Mouse (Mus musculus) embryonic facial prominence, embryonic 11.5 days (tissue): Measurements from ENCODE around the gene Ltbp3. TPM values are rescaled to one million over a fixed set of nuclear protein-coding genes. Genes with fewer than 3 reads are reported as not detected.

Experiments used
- ATAC-seq: fragments of 200-750 bp; cut with Nextera tagmentation; replicated peaks from 2 replicates; pipeline ENCODE4 v1.8.0; 2017; ENCODE audit warnings: low read depth; ENCODE audit not compliant: insufficient number of reproducible peaks, low FRiP score, low TSS enrichment
- DNase-seq: peaks from one replicate; pipeline ENCODE4 v3.0.0-alpha.2; 2015; ENCODE audit warnings: low spot score
- H3K27ac ChIP-seq: fragments of 300-500 bp; sonication (generic); replicated peaks from 2 replicates; pipeline ENCODE4 v1.5.1; 2014; ENCODE audit warnings: mild to moderate bottlenecking, low read depth, low read length, control low read depth
- H3K27me3 ChIP-seq: fragments of 300-500 bp; sonication (generic); 2 replicates; pipeline ENCODE4 v1.6.1; 2014; ENCODE audit warnings: mild to moderate bottlenecking, low read length, moderate library complexity, mixed read lengths; ENCODE audit not compliant: control insufficient read depth, insufficient read depth
- H3K36me3 ChIP-seq: fragments of 300-500 bp; sonication (generic); replicated peaks from 2 replicates; pipeline ENCODE4 v1.6.1; 2014; ENCODE audit warnings: low read depth, mild to moderate bottlenecking, low read length, moderate library complexity, mixed read lengths; ENCODE audit not compliant: control insufficient read depth, insufficient read depth
- H3K4me1 ChIP-seq: fragments of 300-500 bp; sonication (generic); 2 replicates; pipeline ENCODE4 v1.6.1; 2014; ENCODE audit warnings: low read length, mixed read lengths; ENCODE audit not compliant: control insufficient read depth, insufficient read depth
- H3K4me2 ChIP-seq: fragments of 300-500 bp; sonication (generic); 2 replicates; pipeline ENCODE4 v1.6.1; 2014; ENCODE audit warnings: low read depth, mild to moderate bottlenecking, control low read depth, low read length, moderate library complexity
- H3K4me3 ChIP-seq: fragments of 300-500 bp; sonication (generic); 2 replicates; pipeline ENCODE4 v1.5.1; 2014; ENCODE audit warnings: low read depth, low read length, control low read depth
- H3K9ac ChIP-seq: fragments of 300-500 bp; sonication (generic); replicated peaks from 2 replicates; pipeline ENCODE4 v1.6.1; 2014; ENCODE audit warnings: mild to moderate bottlenecking, control low read depth, low read length
- H3K9me3 ChIP-seq: fragments of 300-500 bp; sonication (generic); replicated peaks from 2 replicates; pipeline ENCODE4 v1.6.1; 2016; ENCODE audit warnings: mild to moderate bottlenecking, low read length, inconsistent platforms, mixed read lengths; ENCODE audit not compliant: control insufficient read depth
- WGBS: fragments of 180-500 bp; shearing (Covaris S2); extraction: QIAGEN DNeasy Blood & Tissue Kit; methylation state at CpG from one replicate; pipeline ENCODE4 v1.1.7; 2014; 5-methylcytosine and 5-hydroxymethylcytosine counted together
- polyA plus RNA-seq: library from polyadenylated mRNA; unstranded; fragments of >200 nt; fragmentation: Nextera tagmentation; extraction: Ambion mirVana; gene quantifications from 2 replicates; pipeline ENCODE4 v1.2.1, GENCODE M21; 2014

Gene Ltbp3
- polyA plus RNA-seq, result 5.9 and 9.5 TPM in 2 replicates

DNA sequence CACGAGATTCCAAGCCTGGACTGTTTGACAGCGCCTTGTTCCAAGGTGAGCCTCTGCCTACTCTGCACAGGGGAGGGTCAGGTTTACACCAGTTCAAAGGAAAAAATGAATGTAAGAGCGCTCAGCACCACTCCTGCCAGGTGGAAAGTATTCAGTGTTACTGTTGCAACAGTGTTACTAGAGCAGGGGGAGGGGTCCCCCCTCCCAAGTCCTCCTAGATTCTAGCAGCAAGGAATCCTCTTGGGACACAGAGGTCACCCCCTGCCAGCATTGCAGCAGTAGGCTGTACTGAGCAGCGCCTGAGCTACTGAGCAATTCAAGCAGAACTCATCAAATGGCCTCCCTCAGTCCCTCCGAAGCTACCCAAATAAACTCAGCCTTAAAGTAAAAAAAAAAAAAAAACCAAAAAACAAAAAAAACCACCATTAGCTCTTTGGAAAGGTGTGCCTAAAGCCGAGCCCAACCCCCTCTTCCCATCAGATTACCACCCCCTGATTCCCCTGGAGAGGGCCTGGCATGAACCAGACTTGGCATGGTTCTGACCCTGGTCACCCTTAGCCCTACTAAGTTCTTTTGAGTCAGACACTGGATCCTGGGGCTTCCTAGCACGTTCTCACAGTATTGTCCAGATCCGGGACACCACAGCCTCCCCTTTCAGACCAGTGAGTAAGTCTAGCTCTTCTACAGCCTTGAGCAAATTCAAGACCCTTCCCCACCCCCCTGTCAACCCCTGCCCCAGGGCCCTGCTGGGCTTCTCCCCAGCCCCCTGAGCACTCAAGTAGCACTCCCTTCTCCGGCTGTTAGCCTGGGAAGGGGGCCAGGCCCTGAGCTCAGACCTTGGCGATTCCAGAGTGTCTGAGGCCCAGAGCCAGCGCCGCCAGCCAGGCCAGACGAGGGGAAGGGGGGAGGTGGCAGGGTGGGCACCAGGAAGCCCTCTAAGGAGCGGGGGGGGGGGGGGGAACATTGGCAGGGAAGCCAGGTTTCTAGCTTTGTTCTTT lies at the start of gene Ltbp3:
Ltbp3 (plus strand) TSS at position 585 of the 998 bp plus-strand sequence.
- 13% methylated on average over 13 of the region's 14 CpGs for WGBS
- Histone ChIP-seq H3K4me3 (peak within 1 kb of the TSS; percentile 71), H3K9ac (peak within 1 kb of the TSS; percentile 90), H3K9me3 (no peaks in the 10 kb centered on the region), H3K4me2 (peak within 1 kb of the TSS; percentile 99), H3K27ac (peak within 1 kb of the TSS; percentile 36; the same call in 1 of the 2 replicates), H3K4me1 (peaks cover 5% of the 10 kb centered on the region; the same call in 1 of the 2 replicates), H3K27me3 (peaks cover 11% of the 10 kb centered on the region), H3K36me3 (no peaks in the 10 kb centered on the region)
- no peak for ATAC-seq
- no peak for DNase-seq

DNA sequence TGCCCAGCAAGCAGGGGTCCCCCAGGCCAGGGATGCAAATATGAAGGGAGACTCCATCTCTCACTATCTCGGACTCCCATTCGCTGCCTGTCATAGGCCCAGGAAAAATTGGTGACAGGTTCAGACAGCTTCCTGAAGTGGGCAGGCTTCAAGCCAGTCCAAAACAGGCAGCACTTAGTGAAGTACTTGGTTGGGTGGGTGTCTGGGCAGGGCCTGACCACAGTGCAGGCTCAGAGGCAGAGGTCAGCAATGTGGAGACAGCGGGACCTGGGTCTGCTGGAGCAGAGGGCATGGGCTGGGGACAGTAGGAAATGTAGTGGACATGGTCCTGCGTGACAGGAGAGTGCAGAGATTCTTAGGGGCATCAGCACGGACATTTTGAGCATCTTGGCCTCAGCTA lies 49.1 kb upstream of the Ltbp3 start:
- 71% methylated on average over 5 of the region's 5 CpGs for WGBS
- Histone ChIP-seq H3K4me3 (peak overlapping the region; percentile 71), H3K4me2 (peak overlapping the region; percentile 71), H3K9me3 (no peaks in the 10 kb centered on the region), H3K27ac (0 out of 2 replicates have a peak overlapping the region, but pooled peaks have one; percentile 5), H3K27me3 (no peaks in the 10 kb centered on the region), H3K4me1 (peaks cover 14% of the 10 kb centered on the region), H3K9ac (peak overlapping the region; percentile 69), H3K36me3 (peaks cover 11% of the 10 kb centered on the region)
- ATAC-seq (no peak), DNase-seq (no peak)

GRCm38 (mm10) chr19:5692086-5692912 lies 48.4 kb upstream of the Ltbp3 start:
- 42% methylated on average over 10 of the region's 10 CpGs for WGBS
- Histone ChIP-seq H3K9me3 (no peaks in the 10 kb centered on the region), H3K4me2 (peak overlapping the region; percentile 71), H3K36me3 (peaks cover 13% of the 10 kb centered on the region), H3K4me1 (peaks cover 14% of the 10 kb centered on the region), H3K27me3 (no peaks in the 10 kb centered on the region), H3K4me3 (peak overlapping the region; percentile 71), H3K27ac (0 out of 2 replicates have a peak overlapping the region, but pooled peaks have one; percentile 28), H3K9ac (peak overlapping the region; percentile 47)
- no peak for DNase-seq
- ATAC-seq, result no peak

DNA sequence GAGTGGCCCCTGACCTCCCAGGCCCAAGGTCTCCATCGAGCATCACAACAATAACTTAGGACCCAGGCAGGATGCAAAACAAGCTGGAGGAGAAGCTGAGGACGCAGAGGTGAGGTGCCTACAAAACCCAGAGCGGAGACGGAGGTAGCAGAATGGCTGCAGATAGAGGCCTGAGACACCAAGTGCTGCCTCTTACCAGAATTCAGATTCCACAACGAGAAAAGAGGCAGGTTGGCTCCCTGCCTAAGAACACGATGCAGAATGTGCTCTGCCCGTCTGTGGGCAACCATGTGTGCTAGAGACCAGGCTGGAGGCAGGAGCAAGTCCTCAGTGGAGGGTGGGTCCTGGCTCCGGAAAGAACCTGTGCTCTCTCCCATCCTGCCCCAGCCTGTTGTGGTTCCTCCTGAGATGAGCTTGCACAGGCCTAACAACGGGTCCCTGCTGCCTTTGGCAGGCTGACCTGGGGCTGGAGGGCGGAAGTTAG lies 47.7 kb upstream of the Ltbp3 start:
- H3K9me3 ChIP-seq, result no peaks in the 10 kb centered on the region
- ATAC-seq, result no peak
- H3K27me3 ChIP-seq, result no peaks in the 10 kb centered on the region
- no peak for DNase-seq
- H3K4me2 ChIP-seq, result peak overlapping the region; percentile 71
- peaks cover 17% of the 10 kb centered on the region for H3K36me3 ChIP-seq
- peaks cover 12% of the 10 kb centered on the region for H3K4me1 ChIP-seq
- peak overlapping the region; percentile 47 for H3K9ac ChIP-seq
- 69% methylated on average over 10 of the region's 10 CpGs for WGBS
- H3K27ac ChIP-seq, result peak overlapping the region; percentile 28; the same call in 1 of the 2 replicates
- peak overlapping the region; percentile 8; the same call in 1 of the 2 replicates for H3K4me3 ChIP-seq

DNA sequence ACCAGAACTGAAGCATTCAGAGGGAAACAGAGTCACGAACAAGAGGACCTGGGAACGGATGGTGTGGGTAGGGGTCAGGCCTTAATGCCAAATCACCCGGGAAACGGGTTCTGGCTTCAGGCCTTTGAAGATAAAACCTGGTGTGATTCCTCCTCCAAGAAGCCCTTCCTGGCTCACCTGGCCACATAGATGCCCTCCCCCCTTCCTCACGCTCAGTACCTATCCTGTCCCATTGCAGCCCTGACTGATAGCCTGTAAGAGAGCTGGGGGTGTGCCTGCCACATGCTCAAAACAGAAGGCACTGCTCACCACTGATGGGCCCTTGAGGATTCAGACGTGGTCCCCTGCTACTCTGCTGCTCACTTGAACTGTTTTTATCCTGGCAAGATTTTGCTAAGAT lies 46.9 kb upstream of the Ltbp3 start:
- H3K4me2 ChIP-seq, result no peak overlapping the region
- peaks cover 12% of the 10 kb centered on the region for H3K4me1 ChIP-seq
- WGBS, result 89% methylated on average over 6 of the region's 6 CpGs
- DNase-seq, result no peak
- H3K9ac ChIP-seq, result peak overlapping the region; percentile 10; the same call in 1 of the 2 replicates
- H3K4me3 ChIP-seq, result no peak overlapping the region
- H3K9me3 ChIP-seq, result no peaks in the 10 kb centered on the region
- H3K36me3 ChIP-seq, result peaks cover 20% of the 10 kb centered on the region
- no peak for ATAC-seq
- no peaks in the 10 kb centered on the region for H3K27me3 ChIP-seq
- H3K27ac ChIP-seq, result no peak overlapping the region

- H3K36me3 ChIP-seq, result peaks cover 29% of the 10 kb centered on the region
- no peak overlapping the region for H3K4me3 ChIP-seq
- no peak overlapping the region for H3K27ac ChIP-seq
- H3K9ac ChIP-seq, result peak overlapping the region; percentile 4; the same call in 1 of the 2 replicates
- H3K9me3 ChIP-seq, result no peaks in the 10 kb centered on the region
- ATAC-seq (peak; percentile 32; the same call in 1 of the 2 replicates), DNase-seq (peak; percentile 59)
- peaks cover 6% of the 10 kb centered on the region for H3K4me1 ChIP-seq
- H3K4me2 ChIP-seq, result peak overlapping the region; percentile 25
- 14% methylated on average over 41 of the region's 41 CpGs for WGBS
- H3K27me3 ChIP-seq, result no peaks in the 10 kb centered on the region
These were observed 44.7 kb upstream of the Ltbp3 start for GRCm38 (mm10) chr19:5695849-5696462.

DNA sequence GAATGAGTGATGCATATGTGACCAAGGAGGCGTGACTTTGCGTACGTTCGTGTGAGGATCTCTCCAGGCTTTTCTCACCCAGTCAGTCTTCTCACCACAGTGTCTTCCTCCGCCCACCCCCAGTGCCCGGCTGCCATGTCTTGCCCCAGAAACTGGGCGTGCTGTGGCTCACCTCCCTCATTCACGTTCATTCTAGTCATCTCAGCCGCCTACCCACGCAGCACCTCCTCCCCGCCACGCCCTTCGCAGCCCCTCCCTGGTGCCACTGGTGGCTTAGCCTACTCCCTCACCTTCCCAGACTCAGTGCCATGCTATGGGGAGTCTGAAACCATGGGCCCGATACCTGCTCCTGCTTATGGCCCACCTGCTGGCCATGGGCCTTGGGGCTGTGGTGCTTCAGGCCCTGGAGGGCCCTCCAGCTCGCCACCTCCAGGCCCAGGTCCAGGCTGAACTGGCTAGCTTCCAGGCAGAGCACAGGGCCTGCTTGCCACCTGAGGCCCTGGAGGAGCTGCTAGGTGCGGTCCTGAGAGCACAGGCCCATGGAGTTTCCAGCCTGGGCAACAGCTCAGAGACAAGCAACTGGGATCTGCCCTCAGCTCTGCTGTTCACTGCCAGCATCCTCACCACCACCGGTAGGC lies 36.4 kb upstream of the Ltbp3 start, which contains the start of gene Kcnk7:
Kcnk7 (plus strand) TSS at position 205 of the 638 bp plus-strand sequence.
- Histone ChIP-seq H3K27ac (no peak within 1 kb of the TSS), H3K4me2 (no peak within 1 kb of the TSS), H3K9me3 (no peaks in the 10 kb centered on the region), H3K27me3 (no peaks in the 10 kb centered on the region), H3K9ac (0 out of 2 replicates have a peak within 1 kb of the TSS, but pooled peaks have one; percentile 9), H3K36me3 (peaks cover 22% of the 10 kb centered on the region), H3K4me1 (no peaks in the 10 kb centered on the region; the same call in 1 of the 2 replicates), H3K4me3 (no peak within 1 kb of the TSS)
- whole genome bisulfite sequencing, result 79% methylated on average over 17 of the region's 17 CpGs
- DNase-seq, result no peak
- peak; percentile 12; the same call in 1 of the 2 replicates for ATAC-seq
